Mouse (Mus musculus): ENCODE results near the gene Asf1a. TPM values are rescaled to one million over a fixed set of nuclear protein-coding genes. Genes with fewer than 3 reads are reported as not detected.

The Asf1a gene
- polyA plus RNA-seq, 1 experiment from 2014 or later, result 110 TPM

Other genes with a start within 250 kb of the Asf1a start
- 3.1 and 4.4 TPM in 2 replicates for gene Cep85l, start 216.8 kb upstream of the Asf1a start, polyA plus RNA-seq (2016; fragmentation: Nextera tagmentation; extraction: Ambion mirVana)
- gene Mcm9, start 33.7 kb downstream of the Asf1a start, polyA plus RNA-seq (2016; fragmentation: Nextera tagmentation; extraction: Ambion mirVana), result 7.9 and 10.1 TPM in 2 replicates
- gene Fam184a, start 154.4 kb downstream of the Asf1a start, polyA plus RNA-seq (2016; fragmentation: Nextera tagmentation; extraction: Ambion mirVana), result 2.6 and 3.5 TPM in 2 replicates